Mouse (Mus musculus): ENCODE results near the gene Laptm5. TPM values are rescaled to one million over a fixed set of nuclear protein-coding genes. Genes with fewer than 3 reads are reported as not detected.

The Laptm5 gene
- polyA plus RNA-seq, 1 experiment from 2014 or later: 42.5 TPM

- no peak for ATAC-seq (ENCODE audit: insufficient read depth)
- no peak overlapping the region for H3K4me3 ChIP-seq (ENCODE audit: low read depth, low read length)
- 48% methylated on average over 9 of the region's 9 CpGs for WGBS
- no peaks in the 10 kb centered on the region for H3K9me3 ChIP-seq (ENCODE audit: low read depth, low read length)
- no peaks in the 10 kb centered on the region for H3K27me3 ChIP-seq (ENCODE audit: insufficient read depth, low read length)
- peaks cover 5% of the 10 kb centered on the region; the same call in 1 of the 2 replicates for H3K4me1 ChIP-seq (ENCODE audit: insufficient read depth)
- DNase-seq: peak; percentile 70
- no peaks in the 10 kb centered on the region for H3K36me3 ChIP-seq (ENCODE audit: insufficient read depth)
- H3K9ac ChIP-seq: no peak overlapping the region
- no peak overlapping the region for H3K4me2 ChIP-seq
- no peak for TF ChIP-seq CTCF (IDR thresholded peaks at IDR 0.05; ENCODE audit: low read depth)
- H3K27ac ChIP-seq (ENCODE audit: low read depth): no peak overlapping the region
These were observed 6.9 kb downstream of the Laptm5 start for GRCm38 (mm10) chr4:130919750-130920356.

GRCm38 (mm10) chr4:130920951-130921693 is 8.2 kb downstream of the Laptm5 start:
- Histone ChIP-seq H3K9ac (no peak overlapping the region), H3K27me3 (ENCODE audit: insufficient read depth, low read length) (no peaks in the 10 kb centered on the region), H3K4me3 (ENCODE audit: low read depth, low read length) (no peak overlapping the region), H3K36me3 (ENCODE audit: insufficient read depth) (no peaks in the 10 kb centered on the region), H3K27ac (ENCODE audit: low read depth) (no peak overlapping the region), H3K4me1 (ENCODE audit: insufficient read depth) (peaks cover 5% of the 10 kb centered on the region; the same call in 1 of the 2 replicates), H3K9me3 (ENCODE audit: low read depth, low read length) (no peaks in the 10 kb centered on the region), H3K4me2 (no peak overlapping the region)
- TF ChIP-seq CTCF (IDR thresholded peaks at IDR 0.05; ENCODE audit: low read depth): no peak
- ATAC-seq (ENCODE audit: insufficient read depth) (no peak), DNase-seq (no peak)
- WGBS: 51% methylated on average over 12 of the region's 12 CpGs

GRCm38 (mm10) chr4:130921986-130922385 is 9.1 kb downstream of the Laptm5 start:
- H3K9ac ChIP-seq: no peak overlapping the region
- no peak overlapping the region for H3K4me3 ChIP-seq (ENCODE audit: low read depth, low read length)
- DNase-seq (peak; percentile 13), ATAC-seq (ENCODE audit: insufficient read depth) (no peak)
- H3K4me2 ChIP-seq: no peak overlapping the region
- TF ChIP-seq CTCF (IDR thresholded peaks at IDR 0.05; ENCODE audit: low read depth): no peak
- H3K4me1 ChIP-seq (ENCODE audit: insufficient read depth): peaks cover 5% of the 10 kb centered on the region; the same call in 1 of the 2 replicates
- WGBS: 53% methylated on average over 10 of the region's 10 CpGs
- no peaks in the 10 kb centered on the region for H3K9me3 ChIP-seq (ENCODE audit: low read depth, low read length)
- H3K36me3 ChIP-seq (ENCODE audit: insufficient read depth): no peaks in the 10 kb centered on the region
- H3K27me3 ChIP-seq (ENCODE audit: insufficient read depth, low read length): no peaks in the 10 kb centered on the region
- no peak overlapping the region for H3K27ac ChIP-seq (ENCODE audit: low read depth)

- DNase-seq (no peak), ATAC-seq (ENCODE audit: insufficient read depth) (no peak)
- Histone ChIP-seq H3K4me3 (ENCODE audit: low read depth, low read length) (no peak overlapping the region), H3K9ac (no peak overlapping the region), H3K27ac (ENCODE audit: low read depth) (no peak overlapping the region), H3K4me1 (ENCODE audit: insufficient read depth) (no peaks in the 10 kb centered on the region), H3K36me3 (ENCODE audit: insufficient read depth) (no peaks in the 10 kb centered on the region), H3K27me3 (ENCODE audit: insufficient read depth, low read length) (no peaks in the 10 kb centered on the region), H3K4me2 (no peak overlapping the region), H3K9me3 (ENCODE audit: low read depth, low read length) (no peaks in the 10 kb centered on the region)
- WGBS: 49% methylated on average over 6 of the region's 6 CpGs
- no peak for TF ChIP-seq CTCF (IDR thresholded peaks at IDR 0.05; ENCODE audit: low read depth)
These were observed 13.3 kb downstream of the Laptm5 start for GRCm38 (mm10) chr4:130926274-130926673.

GRCm38 (mm10) chr4:130927821-130928220 is 14.9 kb downstream of the Laptm5 start:
- Histone ChIP-seq H3K27me3 (ENCODE audit: insufficient read depth, low read length) (no peaks in the 10 kb centered on the region), H3K9me3 (ENCODE audit: low read depth, low read length) (no peaks in the 10 kb centered on the region), H3K9ac (no peak overlapping the region), H3K4me3 (ENCODE audit: low read depth, low read length) (no peak overlapping the region), H3K4me2 (no peak overlapping the region), H3K4me1 (ENCODE audit: insufficient read depth) (no peaks in the 10 kb centered on the region), H3K27ac (ENCODE audit: low read depth) (no peak overlapping the region), H3K36me3 (ENCODE audit: insufficient read depth) (no peaks in the 10 kb centered on the region)
- TF ChIP-seq CTCF (IDR thresholded peaks at IDR 0.05; ENCODE audit: low read depth): no peak
- DNase-seq (no peak), ATAC-seq (ENCODE audit: insufficient read depth) (no peak)
- whole genome bisulfite sequencing: 82% methylated on average over 12 of the region's 12 CpGs

- no peak overlapping the region for H3K27ac ChIP-seq (ENCODE audit: low read depth)
- DNase-seq: no peak
- no peaks in the 10 kb centered on the region for H3K27me3 ChIP-seq (ENCODE audit: insufficient read depth, low read length)
- H3K9me3 ChIP-seq (ENCODE audit: low read depth, low read length): no peaks in the 10 kb centered on the region
- H3K4me3 ChIP-seq (ENCODE audit: low read depth, low read length): no peak overlapping the region
- no peaks in the 10 kb centered on the region for H3K36me3 ChIP-seq (ENCODE audit: insufficient read depth)
- TF ChIP-seq CTCF (IDR thresholded peaks at IDR 0.05; ENCODE audit: low read depth): no peak
- no peak overlapping the region for H3K4me2 ChIP-seq
- 45% methylated on average over 14 of the region's 14 CpGs for whole genome bisulfite sequencing
- no peak for ATAC-seq (ENCODE audit: insufficient read depth)
- no peaks in the 10 kb centered on the region for H3K4me1 ChIP-seq (ENCODE audit: insufficient read depth)
- H3K9ac ChIP-seq: no peak overlapping the region
These were observed 29.7 kb downstream of the Laptm5 start for GRCm38 (mm10) chr4:130942644-130943043.

GRCm38 (mm10) chr4:130944112-130944511 is 31.2 kb downstream of the Laptm5 start, which contains the start of gene Matn1:
TSS of gene Matn1 (plus strand) at chr4:130944385.
- no peak within 1 kb of the TSS for H3K27ac ChIP-seq (ENCODE audit: low read depth)
- DNase-seq: no peak
- H3K27me3 ChIP-seq (ENCODE audit: insufficient read depth, low read length): no peaks in the 10 kb centered on the region
- no peak for ATAC-seq (ENCODE audit: insufficient read depth)
- no peak within 1 kb of the TSS for H3K4me3 ChIP-seq (ENCODE audit: low read depth, low read length)
- 31% methylated on average over 6 of the region's 6 CpGs for WGBS
- H3K4me2 ChIP-seq: no peak within 1 kb of the TSS
- no peak within 1 kb of the TSS for H3K9ac ChIP-seq
- TF ChIP-seq CTCF (IDR thresholded peaks at IDR 0.05; ENCODE audit: low read depth): no peak
- H3K36me3 ChIP-seq (ENCODE audit: insufficient read depth): no peaks in the 10 kb centered on the region
- no peaks in the 10 kb centered on the region for H3K4me1 ChIP-seq (ENCODE audit: insufficient read depth)
- no peaks in the 10 kb centered on the region for H3K9me3 ChIP-seq (ENCODE audit: low read depth, low read length)
